Mouse (Mus musculus): ENCODE measurements around the gene Cd6.
A peak's percentile ranks its signal among the peaks of the same experiment; 100 is the strongest.

Cd6 gene

GRCm38 (mm10) chr19:10829436-10830175, at the start of gene Cd6:
Cd6 (minus strand) TSS chr19:10830058.
- peak; percentile 42 to 49 for DNase-seq (ENCODE audit: low read depth in 2 of 2, low spot score in 2 of 2)

- no peak for DNase-seq (ENCODE audit: low read depth in 2 of 2, low spot score in 2 of 2)
These were observed 48.5 kb upstream of the Cd6 start for GRCm38 (mm10) chr19:10878201-10878837.

- no peak for DNase-seq (ENCODE audit: low read depth in 2 of 2, low spot score in 2 of 2)
These were observed 41.6 kb upstream of the Cd6 start for GRCm38 (mm10) chr19:10871328-10871961.

- no peak for DNase-seq (ENCODE audit: low read depth in 2 of 2, low spot score in 2 of 2)
These were observed 40.8 kb upstream of the Cd6 start for GRCm38 (mm10) chr19:10870676-10871075.

- DNase-seq (ENCODE audit: low read depth in 2 of 2, low spot score in 2 of 2): no peak
These were observed 40.1 kb upstream of the Cd6 start, which contains the start of gene Tmem132a for GRCm38 (mm10) chr19:10869886-10870527. Tmem132a (minus strand) TSS chr19:10869940.

GRCm38 (mm10) chr19:10869241-10869885, 39.5 kb upstream of the Cd6 start:
- DNase-seq (ENCODE audit: low read depth in 2 of 2, low spot score in 2 of 2): no peak

GRCm38 (mm10) chr19:10868623-10869141, 38.8 kb upstream of the Cd6 start:
- DNase-seq (ENCODE audit: low read depth in 2 of 2, low spot score in 2 of 2): no peak

GRCm38 (mm10) chr19:10867946-10868622, 38.2 kb upstream of the Cd6 start:
- no peak for DNase-seq (ENCODE audit: low read depth in 2 of 2, low spot score in 2 of 2)

- no peak for DNase-seq (ENCODE audit: low read depth in 2 of 2, low spot score in 2 of 2)
These were observed 36.5 kb upstream of the Cd6 start for GRCm38 (mm10) chr19:10866351-10866750.

- DNase-seq (ENCODE audit: low read depth in 2 of 2, low spot score in 2 of 2): no peak
These were observed 30.2 kb upstream of the Cd6 start for GRCm38 (mm10) chr19:10860072-10860497.

GRCm38 (mm10) chr19:10856520-10856919, 26.7 kb upstream of the Cd6 start:
- no peak for DNase-seq (ENCODE audit: low read depth in 2 of 2, low spot score in 2 of 2)

- no peak for DNase-seq (ENCODE audit: low read depth in 2 of 2, low spot score in 2 of 2)
These were observed 25.6 kb upstream of the Cd6 start for GRCm38 (mm10) chr19:10855422-10855821.

GRCm38 (mm10) chr19:10847311-10848087, 17.6 kb upstream of the Cd6 start:
- no peak for DNase-seq (ENCODE audit: low read depth in 2 of 2, low spot score in 2 of 2)

- no peak for DNase-seq (ENCODE audit: low read depth in 2 of 2, low spot score in 2 of 2)
These were observed 16.3 kb upstream of the Cd6 start for GRCm38 (mm10) chr19:10846150-10846549.

GRCm38 (mm10) chr19:10845454-10845853, 15.6 kb upstream of the Cd6 start:
- no peak for DNase-seq (ENCODE audit: low read depth in 2 of 2, low spot score in 2 of 2)

GRCm38 (mm10) chr19:10844206-10844605, 14.3 kb upstream of the Cd6 start:
- DNase-seq (ENCODE audit: low read depth in 2 of 2, low spot score in 2 of 2): no peak

GRCm38 (mm10) chr19:10842914-10843313, 13.1 kb upstream of the Cd6 start:
- DNase-seq (ENCODE audit: low read depth in 2 of 2, low spot score in 2 of 2): no peak

- DNase-seq (ENCODE audit: low read depth in 2 of 2, low spot score in 2 of 2): no peak
These were observed 12.1 kb upstream of the Cd6 start for GRCm38 (mm10) chr19:10841721-10842626.
